Mouse (Mus musculus) brain, adult 10 weeks (tissue): ENCODE results near the gene Jtb. TPM values are rescaled to one million over a fixed set of nuclear protein-coding genes. Genes with fewer than 3 reads are reported as not detected.

Experiments used
- polyA plus RNA-seq: library from polyadenylated mRNA; stranded (reverse); fragments of 350-450 nt; fragmentation: Illumina TruSeq; extraction: RNeasy Lipid Tissue Mini Kit (QIAGEN cat#74804); gene quantifications from one replicate; pipeline ENCODE4 v1.2.3, GENCODE M21; 2015; ENCODE audit warnings: low read depth, low replicate concordance

Gene Jtb
- polyA plus RNA-seq: 74.3 TPM

GRCm38 (mm10) chr3:90231507-90232333, at the start of gene Jtb:
Gene Jtb, plus strand, starts transcription at chr3:90231597.

GRCm38 (mm10) chr3:90213377-90213866, 18.0 kb upstream of the Jtb start, which contains the start of the genes Rps27 and Rab13:
Gene Rps27, minus strand, starts transcription at chr3:90213651.
Gene Rab13, plus strand, starts transcription at chr3:90213695.

GRCm38 (mm10) chr3:90242984-90243775, 11.8 kb downstream of the Jtb start, which contains the start of gene Creb3l4:
Gene Creb3l4, minus strand, starts transcription at chr3:90243512.

GRCm38 (mm10) chr3:90247960-90248745, 16.8 kb downstream of the Jtb start, which contains the start of gene Slc39a1:
Gene Slc39a1, plus strand, starts transcription at chr3:90248172.

GRCm38 (mm10) chr3:90253653-90254418, 22.4 kb downstream of the Jtb start, which contains the start of gene Crtc2:
Gene Crtc2, plus strand, starts transcription at chr3:90254163.

GRCm38 (mm10) chr3:90265034-90265931, 33.9 kb downstream of the Jtb start, which contains the start of gene Dennd4b:
Gene Dennd4b, plus strand, starts transcription at chr3:90265185.

Other genes starting within 250 kb of the Jtb start
- 125 TPM for gene Hax1, start 232.8 kb upstream of the Jtb start, polyA plus RNA-seq
- 126 TPM for gene 4933434E20Rik, start 180.0 kb upstream of the Jtb start, polyA plus RNA-seq
- 73.2 TPM for gene Ubap2l, start 179.0 kb upstream of the Jtb start, polyA plus RNA-seq
- gene Tpm3, start 158.9 kb upstream of the Jtb start, polyA plus RNA-seq: 200 TPM
- 0.12 TPM for gene Nup210l, start 127.5 kb upstream of the Jtb start, polyA plus RNA-seq
- 2,748 TPM for gene Rps27, start 17.9 kb upstream of the Jtb start, polyA plus RNA-seq
- 11.1 TPM for gene Rab13, start 17.9 kb upstream of the Jtb start, polyA plus RNA-seq
- gene Creb3l4, start 11.9 kb downstream of the Jtb start, polyA plus RNA-seq: 0.43 TPM
- 38.5 TPM for gene Slc39a1, start 16.6 kb downstream of the Jtb start, polyA plus RNA-seq
- 26.1 TPM for gene Crtc2, start 22.6 kb downstream of the Jtb start, polyA plus RNA-seq
- 19.6 TPM for gene Dennd4b, start 33.6 kb downstream of the Jtb start, polyA plus RNA-seq
- gene Gatad2b, start 61.6 kb downstream of the Jtb start, polyA plus RNA-seq: 30.8 TPM
- 5.1 TPM for gene Slc27a3, start 158.3 kb downstream of the Jtb start, polyA plus RNA-seq
- gene Ints3, start 202.0 kb downstream of the Jtb start, polyA plus RNA-seq: 40.2 TPM
- gene Npr1, start 234.3 kb downstream of the Jtb start, polyA plus RNA-seq: 2.9 TPM
- 126 TPM for gene Ilf2, start 244.5 kb downstream of the Jtb start, polyA plus RNA-seq